Mouse (Mus musculus) liver, embryonic 12.5 days (tissue): ENCODE data around the gene Rps26. TPM values are rescaled to one million over a fixed set of nuclear protein-coding genes. Genes with fewer than 3 reads are reported as not detected.
A peak's percentile ranks its signal among the peaks of the same experiment; 100 is the strongest.

Experiments
- ATAC-seq: fragments of 200-750 bp; cut with Nextera tagmentation; 2 replicates; pipeline ENCODE4 v1.8.0; 2017; ENCODE audit warnings: moderate number of reproducible peaks, mild to moderate bottlenecking, moderate library complexity
- H3K27ac ChIP-seq: fragments of 300-500 bp; sonication (generic); 2 replicates; pipeline ENCODE4 v1.5.1; 2016; ENCODE audit warnings: mild to moderate bottlenecking
- H3K27me3 ChIP-seq: fragments of 300-500 bp; sonication (generic); replicated peaks from 2 replicates; pipeline ENCODE4 v1.6.1; 2016; ENCODE audit warnings: mild to moderate bottlenecking, moderate library complexity
- H3K36me3 ChIP-seq: fragments of 300-500 bp; sonication (generic); 2 replicates; pipeline ENCODE4 v1.6.1; 2016; ENCODE audit warnings: mild to moderate bottlenecking, moderate library complexity
- H3K4me1 ChIP-seq: fragments of 300-500 bp; sonication (generic); 2 replicates; pipeline ENCODE4 v1.6.1; 2016
- H3K4me2 ChIP-seq: fragments of 300-500 bp; sonication (generic); 2 replicates; pipeline ENCODE4 v1.6.1; 2016; ENCODE audit warnings: mild to moderate bottlenecking, moderate library complexity
- H3K4me3 ChIP-seq: fragments of 300-500 bp; sonication (generic); 2 replicates; pipeline ENCODE4 v1.5.1; 2016; ENCODE audit warnings: mild to moderate bottlenecking, moderate library complexity
- H3K9ac ChIP-seq: fragments of 300-500 bp; sonication (generic); 2 replicates; pipeline ENCODE4 v1.6.1; 2016; ENCODE audit warnings: mild to moderate bottlenecking, moderate library complexity
- H3K9me3 ChIP-seq: fragments of 300-500 bp; sonication (generic); replicated peaks from 2 replicates; pipeline ENCODE4 v1.6.1; 2016; ENCODE audit warnings: mild to moderate bottlenecking, moderate library complexity
- WGBS: fragments of 180-500 bp; shearing (Covaris S2); methylation state at CpG from one replicate; pipeline ENCODE4 v1.1.7; 2016; ENCODE audit not compliant: insufficient replicate concordance; 5-methylcytosine and 5-hydroxymethylcytosine counted together
- microRNA-seq: library from miRNA; unstranded; fragments of <30 nt; microRNA quantifications from one replicate; pipeline ENCODE4, GENCODE M21; 2017
- polyA plus RNA-seq: library from polyadenylated mRNA; unstranded; fragments of >200 nt; fragmentation: Nextera tagmentation; extraction: Ambion mirVana; gene quantifications from 2 replicates; pipeline ENCODE4 v1.2.1, GENCODE M21; 2016

Gene Rps26
- polyA plus RNA-seq, 1 experiment from 2014 or later = 561 TPM

- no peak overlapping the region for H3K27ac ChIP-seq
- peaks cover 33% of the 10 kb centered on the region for H3K27me3 ChIP-seq
- 48% methylated on average over 11 of the region's 11 CpGs for WGBS
- H3K36me3 ChIP-seq = no peaks in the 10 kb centered on the region
- ATAC-seq = no peak
- H3K4me2 ChIP-seq = peak overlapping the region; percentile 21; the same call in 1 of the 2 replicates
- H3K9ac ChIP-seq = no peak overlapping the region
- peaks cover 4% of the 10 kb centered on the region; the same call in 1 of the 2 replicates for H3K9me3 ChIP-seq
- H3K4me1 ChIP-seq = no peaks in the 10 kb centered on the region
- H3K4me3 ChIP-seq = no peak overlapping the region
Observed at GRCm38 (mm10) chr10:128578330-128578729, 48.2 kb downstream of the Rps26 start.

DNA sequence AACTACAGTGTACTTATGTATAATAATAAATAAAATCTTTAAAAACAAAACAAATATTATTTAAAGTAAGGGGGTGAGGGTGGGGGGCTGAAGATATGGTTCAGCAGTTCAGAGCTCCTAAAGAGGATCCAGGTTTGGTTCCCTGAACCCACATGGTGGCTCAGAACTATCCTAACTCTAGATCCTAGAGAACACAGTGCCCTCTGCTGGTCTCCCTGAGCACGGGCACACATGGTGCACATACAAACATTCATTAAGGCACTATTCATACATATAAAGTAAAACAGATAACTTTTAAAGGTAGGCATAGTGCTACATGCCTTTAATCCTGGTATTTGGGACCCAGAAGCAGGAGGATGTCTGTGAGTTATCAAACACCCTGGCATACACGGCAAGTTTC is 51.5 kb downstream of the Rps26 start:
- ATAC-seq = no peak
- Histone ChIP-seq H3K4me1 (no peaks in the 10 kb centered on the region), H3K36me3 (no peaks in the 10 kb centered on the region), H3K9me3 (peaks cover 4% of the 10 kb centered on the region; the same call in 1 of the 2 replicates), H3K27ac (no peak overlapping the region), H3K4me3 (no peak overlapping the region), H3K27me3 (peaks cover 47% of the 10 kb centered on the region), H3K4me2 (no peak overlapping the region), H3K9ac (no peak overlapping the region)
- WGBS = 77% methylated on average over 2 of the region's 2 CpGs

Small RNAs within 50 kb of the gene (microRNA-seq; reads per million reads assigned to microRNA genes)
- gene Mir6917 = not detected

Other genes starting within 250 kb of the Rps26 start
- 9.3 TPM in 2 replicates for gene Ankrd52, start 249.6 kb downstream of the Rps26 start, polyA plus RNA-seq
- 22.7 and 23.0 TPM in 2 replicates for gene Slc39a5, start 225.5 kb downstream of the Rps26 start, polyA plus RNA-seq
- gene Nabp2, start 215.3 kb downstream of the Rps26 start, polyA plus RNA-seq = 64.1 and 66.1 TPM in 2 replicates
- gene Rnf41, start 215.1 kb downstream of the Rps26 start, polyA plus RNA-seq = 14.2 and 14.8 TPM in 2 replicates
- 34.9 and 40.3 TPM in 2 replicates for gene Smarcc2, start 167.5 kb downstream of the Rps26 start, polyA plus RNA-seq
- 533 and 540 TPM in 2 replicates for gene Myl6, start 132.6 kb downstream of the Rps26 start, polyA plus RNA-seq
- 1.3 and 1.6 TPM in 2 replicates for gene Myl6b, start 128.1 kb downstream of the Rps26 start, polyA plus RNA-seq
- gene Esyt1, start 100.9 kb downstream of the Rps26 start, polyA plus RNA-seq = 15.0 and 16.0 TPM in 2 replicates
- gene Zc3h10, start 79.0 kb downstream of the Rps26 start, polyA plus RNA-seq = 7.7 and 8.1 TPM in 2 replicates
- 2,924 and 3,037 TPM in 2 replicates for gene Rpl41, start 77.4 kb downstream of the Rps26 start, polyA plus RNA-seq
- 233 and 242 TPM in 2 replicates for gene Pa2g4, start 60.8 kb downstream of the Rps26 start, polyA plus RNA-seq
- 1.8 TPM in 2 replicates for gene Erbb3, start 37.1 kb downstream of the Rps26 start, polyA plus RNA-seq
- gene Ikzf4, start 19.2 kb upstream of the Rps26 start, polyA plus RNA-seq = 0.41 and 0.42 TPM in 2 replicates
- gene Suox, start 47.3 kb upstream of the Rps26 start, polyA plus RNA-seq = 10.4 and 10.5 TPM in 2 replicates
- 34.2 and 34.7 TPM in 2 replicates for gene Rab5b, start 69.5 kb upstream of the Rps26 start, polyA plus RNA-seq
- gene Pmel, start 77.4 kb upstream of the Rps26 start, polyA plus RNA-seq = 0.36 and 0.43 TPM in 2 replicates
- gene Cdk2, start 78.3 kb upstream of the Rps26 start, polyA plus RNA-seq = 82.8 and 84.9 TPM in 2 replicates
- 2.8 TPM in 2 replicates for gene Dgka, start 118.1 kb upstream of the Rps26 start, polyA plus RNA-seq
- 25.8 and 26.8 TPM in 2 replicates for gene Pym1, start 121.1 kb upstream of the Rps26 start, polyA plus RNA-seq
- 5.5 and 6.8 TPM in 2 replicates for gene Mmp19, start 164.2 kb upstream of the Rps26 start, polyA plus RNA-seq
- gene Dnajc14, start 177.3 kb upstream of the Rps26 start, polyA plus RNA-seq = 27.9 and 29.1 TPM in 2 replicates
- 3.7 and 3.9 TPM in 2 replicates for gene Tmem198b, start 177.6 kb upstream of the Rps26 start, polyA plus RNA-seq
- 154 and 161 TPM in 2 replicates for gene Sarnp, start 190.6 kb upstream of the Rps26 start, polyA plus RNA-seq
- 82.5 and 85.8 TPM in 2 replicates for gene Ormdl2, start 194.9 kb upstream of the Rps26 start, polyA plus RNA-seq